Mouse (Mus musculus): ENCODE measurements around the gene Asic2.

The Asic2 gene

GRCm38 (mm10) chr11:80853014-80853413 is 1115.2 kb downstream of the Asic2 start:
- no peak for DNase-seq (ENCODE audit: low spot score)

DNA sequence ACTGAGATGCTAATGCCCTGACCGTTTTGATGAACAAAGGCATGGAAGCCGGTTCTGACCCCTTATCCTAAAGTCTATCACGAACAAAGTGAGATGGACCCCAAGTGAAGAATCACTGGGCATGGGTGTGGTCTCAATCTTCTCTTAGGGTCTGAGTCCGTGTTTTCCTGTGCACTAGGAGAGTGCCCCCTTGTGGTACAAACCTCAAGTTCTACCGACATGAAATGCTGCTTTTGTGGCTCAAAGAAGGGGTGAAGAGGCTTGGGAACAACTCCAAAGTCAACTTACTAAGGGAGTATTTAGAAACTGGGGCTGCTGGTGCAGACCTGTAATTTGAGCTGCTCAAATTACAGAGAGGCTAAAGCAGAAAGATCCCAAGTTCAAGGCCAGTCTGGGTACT is 1116.4 kb downstream of the Asic2 start:
- peak; percentile 20 for DNase-seq (ENCODE audit: low spot score)

DNA sequence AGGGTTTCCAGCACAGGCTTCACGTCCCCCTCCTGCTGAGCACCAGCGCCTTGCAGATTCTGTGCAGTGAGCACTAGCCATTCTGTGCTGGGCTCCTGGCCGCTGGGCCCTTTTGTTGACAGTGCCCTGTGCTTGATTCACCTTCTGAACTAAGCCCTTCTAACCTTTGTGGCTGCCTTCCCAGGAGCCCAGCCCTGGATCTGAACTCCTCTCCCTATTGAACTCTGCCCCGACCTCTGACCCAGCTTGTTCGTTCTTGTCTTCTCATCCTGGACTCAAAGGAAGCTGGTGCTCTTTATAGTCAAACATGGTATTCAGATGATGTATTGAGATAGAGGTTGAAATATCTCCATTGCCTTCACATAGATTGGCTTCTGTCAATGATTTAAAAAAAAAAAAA is 1120.1 kb downstream of the Asic2 start:
- no peak for DNase-seq (ENCODE audit: low spot score)

DNA sequence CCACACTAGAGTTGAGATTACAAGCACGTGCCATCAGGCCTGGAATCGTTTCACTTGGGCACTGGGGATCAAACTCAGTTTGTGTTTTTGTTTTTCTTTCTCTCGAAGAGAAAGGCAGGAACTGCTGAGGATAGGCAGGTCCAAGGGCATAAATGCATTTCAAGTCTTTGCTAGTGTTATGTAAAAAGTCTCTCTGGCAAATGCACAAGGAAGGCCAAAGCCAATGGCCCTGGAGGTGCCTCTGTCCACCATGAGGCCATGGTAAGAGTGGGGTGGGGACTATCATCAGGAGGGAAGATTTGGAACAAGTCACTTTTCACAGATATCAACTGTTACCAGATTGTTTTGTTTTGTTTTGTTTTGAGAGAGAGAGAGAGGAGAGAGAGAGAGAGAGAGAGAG is 1122.1 kb downstream of the Asic2 start:
- DNase-seq (ENCODE audit: low spot score): peak; percentile 3

GRCm38 (mm10) chr11:80845486-80845885 is 1122.8 kb downstream of the Asic2 start:
- no peak for DNase-seq (ENCODE audit: low spot score)

- DNase-seq (ENCODE audit: low spot score): no peak
Measured at GRCm38 (mm10) chr11:80843435-80843834, 1124.8 kb downstream of the Asic2 start.

DNA sequence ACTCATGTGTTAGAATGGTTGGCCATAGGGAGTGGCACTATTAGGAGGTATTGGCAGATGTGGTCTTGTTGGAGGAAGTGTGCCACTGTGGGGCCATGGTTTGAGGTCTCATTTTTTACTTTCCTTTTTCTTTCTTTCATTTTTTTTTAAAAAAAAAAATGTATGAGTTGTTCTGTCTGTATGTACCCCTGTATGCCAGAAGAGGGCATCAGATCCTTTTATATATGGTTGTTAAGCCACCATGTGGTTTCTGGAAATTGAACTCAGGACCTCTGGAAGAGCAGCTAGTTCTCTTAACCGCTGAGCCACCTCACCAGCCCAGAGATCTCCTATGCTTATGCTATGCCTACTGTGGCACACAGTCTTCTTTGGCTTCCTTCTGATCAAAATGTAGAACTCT is 1129.5 kb downstream of the Asic2 start:
- no peak for DNase-seq (ENCODE audit: low spot score)

DNA sequence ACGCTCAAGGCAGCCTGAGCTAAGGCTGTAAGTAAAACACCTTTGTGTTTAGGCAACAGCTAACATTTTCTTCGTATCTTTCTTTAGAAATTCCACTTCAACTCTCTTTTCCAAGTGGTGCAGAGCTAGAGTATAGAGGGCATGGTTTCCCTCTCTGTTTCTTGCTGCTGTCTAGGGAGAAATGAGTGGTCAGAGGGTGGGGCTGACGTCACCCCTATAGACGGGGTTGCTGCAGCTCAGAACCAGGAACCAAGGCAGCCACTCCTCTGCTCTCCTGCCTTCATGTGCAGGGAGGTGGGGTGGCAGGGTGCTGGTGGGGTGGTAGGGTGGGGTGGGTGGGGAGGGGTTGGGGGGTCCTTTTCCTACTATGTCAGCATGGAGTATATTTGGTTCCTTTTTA is 1132.4 kb downstream of the Asic2 start:
- no peak for DNase-seq (ENCODE audit: low spot score)

GRCm38 (mm10) chr11:80835395-80835794 is 1132.9 kb downstream of the Asic2 start:
- DNase-seq (ENCODE audit: low spot score): no peak

Measured in adipocyte (in vitro differentiated cells).